Mouse (Mus musculus) C2C12 (cell line): Measurements from ENCODE around the gene Hyal2. TPM values are rescaled to one million over a fixed set of nuclear protein-coding genes. Genes with fewer than 3 reads are reported as not detected.
"Not testable (repeated sequence)": the region's sequence is repeated elsewhere in the genome, so short reads cannot be mapped to it uniquely, and the experiment has no call there.

Experiments used
- H3K27me3 ChIP-seq: one replicate; pipeline ENCODE4 v1.6.1; 2011; ENCODE audit not compliant: control insufficient read depth, insufficient read depth, insufficient read length
- H3K36me3 ChIP-seq: one replicate; pipeline ENCODE4 v1.6.1; 2011; ENCODE audit not compliant: control insufficient read depth, insufficient read depth
- H3K4me3 ChIP-seq: one replicate; pipeline ENCODE4 v1.5.1; 2011; ENCODE audit warnings: mild to moderate bottlenecking, control low read depth; ENCODE audit not compliant: poor library complexity, insufficient read depth, severe bottlenecking
- H3K79me2 ChIP-seq: one replicate; pipeline ENCODE4 v1.6.1; 2011; ENCODE audit not compliant: control insufficient read depth, insufficient read depth
- H3K79me3 ChIP-seq: one replicate; pipeline ENCODE4 v1.6.1; 2011; ENCODE audit warnings: low read depth, control low read depth
- H3ac ChIP-seq: one replicate; pipeline ENCODE3; 2011; ENCODE audit warnings: low read depth; ENCODE audit not compliant: control insufficient read depth, insufficient read length
- CEBPB ChIP-seq: IDR thresholded peaks from one replicate; pipeline ENCODE4 v1.6.1; 2011; ENCODE audit warnings: low read depth, mild to moderate bottlenecking, control low read depth, moderate library complexity
- CTCF ChIP-seq: IDR thresholded peaks from one replicate; pipeline ENCODE4 v1.5.1; 2011; ENCODE audit not compliant: control insufficient read depth, insufficient read depth, insufficient read length
- FOSL1 ChIP-seq: IDR thresholded peaks from one replicate; pipeline ENCODE4 v1.8.0; 2011; ENCODE audit warnings: mild to moderate bottlenecking, low read length; ENCODE audit not compliant: poor library complexity, insufficient read depth, severe bottlenecking
- MAX ChIP-seq: IDR thresholded peaks from one replicate; pipeline ENCODE4 v1.6.1; 2011; ENCODE audit warnings: mild to moderate bottlenecking, control low read depth
- MYOD1 ChIP-seq: IDR thresholded peaks from one replicate; pipeline ENCODE4 v1.6.1; 2011; ENCODE audit warnings: low read depth; ENCODE audit not compliant: control insufficient read depth, insufficient read length
- MYOG ChIP-seq: IDR thresholded peaks from one replicate; pipeline ENCODE4 v1.6.1; 2011; ENCODE audit not compliant: control insufficient read depth, insufficient read length; ENCODE audit errors: extremely low read depth
- USF1 ChIP-seq: IDR thresholded peaks from one replicate; pipeline ENCODE4 v1.6.1; 2011; ENCODE audit warnings: low read depth, mild to moderate bottlenecking, control low read depth, moderate library complexity
- polyA plus RNA-seq: library from polyadenylated mRNA; unstranded; fragments of >200 nt; fragmentation: generic; extraction: Trizol; gene quantifications from one replicate; pipeline ENCODE4 v1.2.1, GENCODE M21; 2012; ENCODE audit warnings: missing spikeins

Hyal2 gene
- polyA plus RNA-seq, 1 experiment, result 59.7 TPM

- peak overlapping the region; percentile 82 for H3K4me3 ChIP-seq
Observed at GRCm38 (mm10) chr9:107556346-107556745, 11.4 kb upstream of the Hyal2 start.

GRCm38 (mm10) chr9:107563029-107563581, 4.6 kb upstream of the Hyal2 start, which contains the start of gene Tusc2:
Gene Tusc2 (plus strand): TSS chr9:107563255.
- Histone ChIP-seq H3K79me2 (peaks cover 19% of the 10 kb centered on the region), H3K79me3 (peaks cover 10% of the 10 kb centered on the region)
- TF ChIP-seq CEBPB, result no peak
- no peak for TF ChIP-seq MYOD1
- TF ChIP-seq MAX, result no peak
- no peak for TF ChIP-seq CTCF
- TF ChIP-seq FOSL1, result no peak
- no peak for TF ChIP-seq MYOG
- no peak for TF ChIP-seq USF1

More at GRCm38 (mm10) chr9:107556346-107556745, 11.4 kb upstream of the Hyal2 start:
- TF ChIP-seq FOSL1 (no peak), CEBPB (no peak), MAX (no peak), MYOG (no peak), CTCF (no peak), MYOD1 (no peak), USF1 (no peak)
- H3K79me2 ChIP-seq, result peaks cover 80% of the 10 kb centered on the region
- no peaks in the 10 kb centered on the region for H3K27me3 ChIP-seq
- H3K36me3 ChIP-seq, result peaks cover 51% of the 10 kb centered on the region
- peak overlapping the region; percentile 53 for H3ac ChIP-seq
- peaks cover 43% of the 10 kb centered on the region for H3K79me3 ChIP-seq

GRCm38 (mm10) chr9:107565556-107565955, 2.2 kb upstream of the Hyal2 start:
- Histone ChIP-seq H3K79me2 (peaks cover 14% of the 10 kb centered on the region), H3K36me3 (peaks cover 25% of the 10 kb centered on the region)
- H3K4me3 ChIP-seq, H3ac ChIP-seq, H3K79me3 ChIP-seq, H3K27me3 ChIP-seq: not testable (repeated sequence)

More at GRCm38 (mm10) chr9:107563029-107563581, 4.6 kb upstream of the Hyal2 start, which contains the start of gene Tusc2:
- H3ac ChIP-seq, result peak within 1 kb of the TSS; percentile 49
- H3K4me3 ChIP-seq, result peak within 1 kb of the TSS; percentile 46
- peaks cover 50% of the 10 kb centered on the region for H3K36me3 ChIP-seq
- H3K27me3 ChIP-seq, result no peaks in the 10 kb centered on the region

- Histone ChIP-seq H3K36me3 (peaks cover 19% of the 10 kb centered on the region), H3K79me2 (peaks cover 20% of the 10 kb centered on the region), H3K79me3 (peaks cover 10% of the 10 kb centered on the region), H3K4me3 (no peak overlapping the region), H3K27me3 (no peaks in the 10 kb centered on the region), H3ac (no peak overlapping the region)
- TF ChIP-seq USF1 (no peak), MYOG (no peak), CTCF (peak; percentile 24)
Observed at GRCm38 (mm10) chr9:107566041-107566709, 1.6 kb upstream of the Hyal2 start.

GRCm38 (mm10) chr9:107566855-107567254, 890 bp upstream of the Hyal2 start:
- Histone ChIP-seq H3K4me3 (no peak overlapping the region), H3K79me2 (peaks cover 26% of the 10 kb centered on the region), H3K36me3 (peaks cover 13% of the 10 kb centered on the region), H3K27me3 (no peaks in the 10 kb centered on the region), H3ac (no peak overlapping the region), H3K79me3 (peaks cover 11% of the 10 kb centered on the region)
- TF ChIP-seq MYOD1 (no peak), CTCF (no peak), MAX (no peak), MYOG (no peak), CEBPB (no peak), FOSL1 (no peak), USF1 (no peak)
